Mouse (Mus musculus) intestine, embryonic 16.5 days (tissue): ENCODE measurements around the gene Stra6. TPM values are rescaled to one million over a fixed set of nuclear protein-coding genes. Genes with fewer than 3 reads are reported as not detected.

ENCODE experiments used
- ATAC-seq: fragments of 200-750 bp; cut with Nextera tagmentation; 2 replicates; pipeline ENCODE4 v1.8.0; 2017; ENCODE audit warnings: moderate TSS enrichment, moderate library complexity
- H3K27ac ChIP-seq: fragments of 300-500 bp; sonication (generic); 2 replicates; pipeline ENCODE4 v1.5.1; 2014; ENCODE audit warnings: mild to moderate bottlenecking, low read length
- H3K27me3 ChIP-seq: fragments of 300-500 bp; sonication (generic); replicated peaks from 2 replicates; pipeline ENCODE4 v1.6.1; 2014; ENCODE audit warnings: low read length, control low read depth, mixed read lengths; ENCODE audit not compliant: control insufficient read depth, insufficient read depth
- H3K36me3 ChIP-seq: fragments of 300-500 bp; sonication (generic); 2 replicates; pipeline ENCODE4 v1.6.1; 2014; ENCODE audit warnings: low read length, control low read depth; ENCODE audit not compliant: control insufficient read depth, insufficient read depth
- H3K4me1 ChIP-seq: fragments of 300-500 bp; sonication (generic); 2 replicates; pipeline ENCODE4 v1.6.1; 2014; ENCODE audit warnings: low read length, control low read depth, mixed read lengths; ENCODE audit not compliant: control insufficient read depth, insufficient read depth
- H3K4me2 ChIP-seq: fragments of 300-500 bp; sonication (generic); 2 replicates; pipeline ENCODE4 v1.6.1; 2014; ENCODE audit warnings: low read depth, low read length, control low read depth
- H3K4me3 ChIP-seq: fragments of 300-500 bp; sonication (generic); 2 replicates; pipeline ENCODE4 v1.5.1; 2014; ENCODE audit warnings: mild to moderate bottlenecking, low read length
- H3K9ac ChIP-seq: fragments of 300-500 bp; sonication (generic); 2 replicates; pipeline ENCODE4 v1.6.1; 2014; ENCODE audit warnings: low read depth, low read length
- H3K9me3 ChIP-seq: fragments of 300-500 bp; sonication (generic); 2 replicates; pipeline ENCODE4 v1.6.1; 2016; ENCODE audit warnings: low read length, control low read depth; ENCODE audit not compliant: control insufficient read depth
- WGBS: fragments of 180-500 bp; shearing (Covaris S2); extraction: QIAGEN DNeasy Blood & Tissue Kit; methylation state at CpG from one replicate; pipeline ENCODE4 v1.1.7; 2014; 5-methylcytosine and 5-hydroxymethylcytosine counted together
- polyA plus RNA-seq: library from polyadenylated mRNA; unstranded; fragments of >200 nt; fragmentation: Nextera tagmentation; extraction: Ambion mirVana; gene quantifications from 2 replicates; pipeline ENCODE4 v1.2.1, GENCODE M21; 2015

Stra6 gene
- 2.6 and 3.3 TPM in 2 replicates for polyA plus RNA-seq

GRCm38 (mm10) chr9:58063531-58063930 is at the start of gene Stra6:
Stra6 (plus strand) TSS chr9:58063788.
- Histone ChIP-seq H3K4me3 (no peak within 1 kb of the TSS), H3K36me3 (no peaks in the 10 kb centered on the region), H3K9me3 (no peaks in the 10 kb centered on the region), H3K27me3 (no peaks in the 10 kb centered on the region), H3K4me1 (no peaks in the 10 kb centered on the region; the same call in 1 of the 2 replicates), H3K27ac (no peak within 1 kb of the TSS), H3K9ac (no peak within 1 kb of the TSS), H3K4me2 (no peak within 1 kb of the TSS)
- ATAC-seq: no peak
- WGBS: 8% methylated on average over 3 of the region's 3 CpGs

DNA sequence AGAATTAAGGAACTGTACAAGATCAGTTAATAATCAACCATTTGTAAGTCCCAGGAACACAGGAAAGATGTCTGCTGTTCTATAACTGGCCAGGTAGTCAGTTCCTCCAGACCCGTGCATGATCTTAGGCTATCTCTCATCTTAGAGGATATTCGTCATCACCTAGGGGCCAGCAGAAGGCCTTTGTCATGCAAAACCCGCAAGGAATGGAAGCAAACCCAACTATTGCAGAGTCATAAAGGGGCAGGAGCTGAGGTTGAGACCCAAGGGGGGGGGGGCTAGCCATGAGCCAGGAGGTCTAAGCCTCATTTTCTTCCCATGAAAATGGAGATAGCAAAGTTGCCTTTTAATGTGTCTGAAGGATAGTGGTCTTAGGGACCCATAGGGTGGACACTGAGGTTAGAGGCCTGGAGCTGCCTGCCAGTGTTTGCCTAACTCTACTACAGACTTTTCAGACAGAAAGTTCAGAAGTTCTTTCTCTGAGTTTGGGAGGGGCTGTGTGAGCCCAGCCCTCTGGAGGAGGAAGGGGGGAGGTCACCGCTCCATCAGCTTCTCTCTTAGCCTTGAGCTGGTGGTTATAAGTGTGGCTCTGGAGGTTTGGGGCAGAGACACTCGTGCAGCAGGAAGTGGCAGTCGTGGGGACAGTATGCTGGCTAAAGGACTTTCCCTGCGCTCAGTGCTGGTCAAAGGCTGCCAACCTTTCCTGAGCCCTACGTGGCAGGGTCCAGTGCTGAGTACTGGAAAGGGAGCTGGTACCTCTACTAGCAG is 49.0 kb upstream of the Stra6 start:
- Histone ChIP-seq H3K4me2 (no peak overlapping the region), H3K27me3 (no peaks in the 10 kb centered on the region), H3K9me3 (no peaks in the 10 kb centered on the region), H3K9ac (no peak overlapping the region), H3K4me1 (0 out of 2 replicates have a peak, but pooled peaks cover 3% of the 10 kb centered on the region), H3K27ac (no peak overlapping the region), H3K36me3 (no peaks in the 10 kb centered on the region), H3K4me3 (no peak overlapping the region)
- ATAC-seq: no peak; the same call in 1 of the 2 replicates
- 46% methylated on average over 8 of the region's 8 CpGs for WGBS

DNA sequence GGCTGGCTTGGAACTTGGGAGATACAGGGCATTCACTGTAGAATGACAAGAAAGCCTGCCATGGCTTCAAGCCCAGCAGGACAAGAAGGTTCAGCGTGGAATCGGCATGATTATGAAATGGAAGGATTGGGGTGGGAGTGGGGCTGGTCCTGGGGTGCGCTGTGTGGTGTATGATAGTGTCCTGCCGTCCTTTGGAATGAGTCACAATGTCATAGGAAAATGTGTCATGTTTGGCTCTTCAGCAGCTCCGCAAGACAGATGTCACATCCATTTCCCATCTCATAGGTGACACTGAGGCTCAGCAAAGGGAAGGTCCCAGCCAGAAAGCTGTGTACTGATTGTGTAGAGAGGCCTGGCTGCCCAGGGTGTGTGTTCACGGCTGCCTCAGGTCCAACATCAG is 47.7 kb upstream of the Stra6 start:
- Histone ChIP-seq H3K4me3 (no peak overlapping the region), H3K4me2 (no peak overlapping the region), H3K27ac (no peak overlapping the region), H3K27me3 (no peaks in the 10 kb centered on the region), H3K9ac (no peak overlapping the region; the same call in 1 of the 2 replicates), H3K36me3 (no peaks in the 10 kb centered on the region), H3K4me1 (0 out of 2 replicates have a peak, but pooled peaks cover under 1% of the 10 kb centered on the region), H3K9me3 (no peaks in the 10 kb centered on the region)
- WGBS: 85% methylated on average over 6 of the region's 6 CpGs
- no peak for ATAC-seq

- Histone ChIP-seq H3K27me3 (no peaks in the 10 kb centered on the region), H3K9ac (no peak overlapping the region), H3K4me1 (no peaks in the 10 kb centered on the region), H3K27ac (no peak overlapping the region), H3K36me3 (no peaks in the 10 kb centered on the region), H3K4me2 (no peak overlapping the region), H3K9me3 (no peaks in the 10 kb centered on the region), H3K4me3 (no peak overlapping the region)
- ATAC-seq: no peak
- 72% methylated on average over 3 of the region's 3 CpGs for WGBS
Observed at GRCm38 (mm10) chr9:58016962-58017361, 46.6 kb upstream of the Stra6 start.

DNA sequence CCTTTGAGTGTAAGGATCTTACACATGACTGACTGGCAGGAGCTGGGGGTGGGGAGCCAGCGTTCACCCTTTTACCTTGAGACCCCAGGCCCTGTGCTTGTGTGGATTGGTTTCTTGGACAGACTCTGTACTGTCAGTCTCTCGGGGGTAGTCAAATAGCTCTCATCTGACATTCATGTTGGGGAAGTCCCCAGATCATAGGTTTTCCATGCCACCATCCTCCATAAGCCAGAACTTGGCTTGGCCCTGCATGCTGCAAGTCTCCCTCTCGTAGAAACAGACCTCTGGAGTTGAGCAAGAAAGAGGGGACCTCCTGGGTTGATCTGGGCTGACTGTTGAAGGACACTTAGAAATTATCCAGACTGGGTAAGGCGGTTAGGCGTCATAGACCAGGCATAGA is 45.2 kb upstream of the Stra6 start:
- ATAC-seq: no peak
- no peak overlapping the region for H3K4me2 ChIP-seq
- 81% methylated on average over 5 of the region's 5 CpGs for WGBS
- H3K27ac ChIP-seq: no peak overlapping the region
- no peak overlapping the region for H3K9ac ChIP-seq
- no peak overlapping the region for H3K4me3 ChIP-seq
- H3K9me3 ChIP-seq: no peaks in the 10 kb centered on the region
- H3K4me1 ChIP-seq: no peaks in the 10 kb centered on the region
- H3K36me3 ChIP-seq: no peaks in the 10 kb centered on the region
- no peaks in the 10 kb centered on the region for H3K27me3 ChIP-seq

DNA sequence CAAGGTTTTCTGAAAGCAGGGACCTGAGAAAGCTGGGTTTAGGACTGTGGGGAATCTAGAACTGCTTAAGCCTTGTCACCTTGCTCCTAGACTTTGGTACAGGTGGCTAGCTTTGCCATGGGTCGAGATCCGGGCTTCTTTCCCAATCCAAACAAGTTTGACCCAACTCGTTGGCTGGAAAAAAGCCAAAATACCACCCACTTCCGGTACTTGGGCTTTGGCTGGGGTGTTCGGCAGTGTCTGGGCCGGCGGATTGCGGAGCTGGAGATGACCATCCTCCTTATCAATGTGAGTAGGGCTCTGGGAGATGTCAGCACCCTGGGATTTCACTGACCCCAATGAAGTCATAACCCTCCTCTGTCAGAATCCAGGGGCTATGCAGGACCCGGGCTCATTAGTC is 37.6 kb upstream of the Stra6 start:
- Histone ChIP-seq H3K9me3 (no peaks in the 10 kb centered on the region), H3K9ac (no peak overlapping the region), H3K4me3 (no peak overlapping the region), H3K27me3 (no peaks in the 10 kb centered on the region), H3K27ac (no peak overlapping the region), H3K4me2 (no peak overlapping the region), H3K4me1 (no peaks in the 10 kb centered on the region), H3K36me3 (no peaks in the 10 kb centered on the region)
- 88% methylated on average over 9 of the region's 9 CpGs for WGBS
- no peak for ATAC-seq

GRCm38 (mm10) chr9:58027426-58028180 is 36.0 kb upstream of the Stra6 start:
- Histone ChIP-seq H3K27me3 (no peaks in the 10 kb centered on the region), H3K4me3 (no peak overlapping the region), H3K27ac (no peak overlapping the region), H3K9me3 (no peaks in the 10 kb centered on the region), H3K9ac (no peak overlapping the region), H3K4me1 (no peaks in the 10 kb centered on the region), H3K4me2 (no peak overlapping the region), H3K36me3 (no peaks in the 10 kb centered on the region)
- 32% methylated on average over 2 of the region's 2 CpGs for WGBS
- ATAC-seq: no peak

DNA sequence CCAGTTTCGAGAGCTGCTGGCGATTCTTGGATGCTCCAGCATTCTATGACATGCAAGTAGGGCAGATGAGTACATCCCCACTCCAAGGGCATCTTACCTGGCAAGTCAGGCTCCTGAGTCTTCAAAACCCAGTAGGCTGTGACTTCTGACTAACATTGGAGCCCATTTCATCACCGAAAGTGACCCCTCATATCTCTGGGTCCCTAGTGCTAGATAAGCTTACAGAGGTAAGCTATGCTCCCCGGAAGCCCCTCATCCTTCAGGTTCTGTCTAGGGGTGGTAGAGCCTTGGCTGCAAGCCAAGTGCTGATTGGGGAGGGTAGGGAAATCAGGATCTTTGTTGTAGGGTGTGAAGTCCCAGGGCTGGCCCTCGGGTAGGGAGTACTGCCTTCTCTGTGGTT is 34.7 kb upstream of the Stra6 start:
- no peaks in the 10 kb centered on the region for H3K27me3 ChIP-seq
- no peak overlapping the region for H3K9ac ChIP-seq
- no peak for ATAC-seq
- H3K36me3 ChIP-seq: no peaks in the 10 kb centered on the region
- no peaks in the 10 kb centered on the region for H3K4me1 ChIP-seq
- no peak overlapping the region for H3K4me2 ChIP-seq
- no peak overlapping the region for H3K4me3 ChIP-seq
- 61% methylated on average over 5 of the region's 5 CpGs for WGBS
- H3K9me3 ChIP-seq: no peaks in the 10 kb centered on the region
- no peak overlapping the region for H3K27ac ChIP-seq

- Histone ChIP-seq H3K9me3 (no peaks in the 10 kb centered on the region), H3K9ac (no peak overlapping the region), H3K36me3 (no peaks in the 10 kb centered on the region), H3K27me3 (no peaks in the 10 kb centered on the region), H3K4me3 (no peak overlapping the region), H3K4me1 (no peaks in the 10 kb centered on the region), H3K27ac (no peak overlapping the region), H3K4me2 (no peak overlapping the region)
- 83% methylated on average over 6 of the region's 6 CpGs for WGBS
- no peak for ATAC-seq
Observed at GRCm38 (mm10) chr9:58029635-58030034, 34.0 kb upstream of the Stra6 start.
